Mouse (Mus musculus): ENCODE measurements at regions not wholly inside any gene's neighbourhood (a gene's known extent, or its start where the extent isn't known, plus 50 kb on each side); places are given as distances from the start of the nearest gene placed in this dataset.

DNA sequence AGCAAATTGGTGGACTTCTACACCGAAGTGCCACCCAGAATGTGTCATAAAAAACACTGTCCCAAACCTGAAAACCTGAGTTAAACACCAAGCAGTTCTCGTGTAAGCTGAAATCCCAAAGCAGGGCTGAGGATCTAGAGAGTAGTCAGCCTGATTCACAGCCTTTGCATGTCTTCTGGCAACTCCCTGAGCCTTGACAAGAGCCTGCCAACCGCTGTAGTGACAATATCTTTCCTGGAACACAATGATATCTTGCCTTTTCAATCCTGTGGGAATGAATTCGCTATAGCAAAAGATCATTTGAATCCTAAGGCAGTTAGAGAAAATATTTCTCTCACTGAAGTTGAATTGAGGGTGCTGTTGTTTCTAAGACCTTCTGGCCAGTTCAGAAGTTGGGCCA lies 110.4 kb downstream of the Tbx19 start:
- Histone ChIP-seq H3K4me1 (replicated peaks) (peaks cover 14% of the 10 kb centered on the region), H3K27me3 (no peaks in the 10 kb centered on the region), H3K9me3 (no peaks in the 10 kb centered on the region), H3K9ac (no peak overlapping the region), H3K4me2 (no peak overlapping the region), H3K36me3 (no peaks in the 10 kb centered on the region), H3K4me3 (no peak overlapping the region), H3K27ac (replicated peaks) (no peak overlapping the region)
- WGBS, result 85% methylated on average over 4 of the region's 4 CpGs
- no peak for ATAC-seq (ENCODE audit: low FRiP score, low read depth)

DNA sequence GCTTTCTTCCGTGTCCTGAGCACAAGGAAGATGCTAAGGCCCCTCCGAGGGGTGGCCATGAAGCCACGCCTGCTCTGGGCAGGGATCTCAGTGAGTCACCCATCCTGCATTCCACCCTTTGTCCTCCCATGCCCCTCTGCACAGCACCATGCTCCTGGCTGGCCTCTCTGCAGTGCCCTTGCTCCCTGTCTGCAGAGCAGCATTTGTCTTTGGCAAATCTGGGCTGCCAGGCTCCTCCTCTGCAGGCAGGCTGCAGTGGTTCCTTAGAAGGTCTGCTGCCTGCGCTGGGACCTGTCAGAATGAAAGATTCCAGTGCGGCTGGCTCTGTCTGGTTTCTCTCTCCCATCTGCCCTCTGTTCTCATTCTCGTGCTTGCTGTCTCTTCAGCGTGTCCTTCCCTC lies 111.3 kb upstream of the Xcl1 start:
- Histone ChIP-seq H3K27ac (replicated peaks) (peak overlapping the region; percentile 83), H3K9me3 (no peaks in the 10 kb centered on the region), H3K9ac (no peak overlapping the region), H3K4me1 (replicated peaks) (peaks cover 23% of the 10 kb centered on the region), H3K4me2 (no peak overlapping the region), H3K36me3 (no peaks in the 10 kb centered on the region), H3K27me3 (no peaks in the 10 kb centered on the region), H3K4me3 (no peak overlapping the region)
- 6% methylated on average over 7 of the region's 7 CpGs for WGBS
- peak; percentile 86 for ATAC-seq (ENCODE audit: low FRiP score, low read depth)

DNA sequence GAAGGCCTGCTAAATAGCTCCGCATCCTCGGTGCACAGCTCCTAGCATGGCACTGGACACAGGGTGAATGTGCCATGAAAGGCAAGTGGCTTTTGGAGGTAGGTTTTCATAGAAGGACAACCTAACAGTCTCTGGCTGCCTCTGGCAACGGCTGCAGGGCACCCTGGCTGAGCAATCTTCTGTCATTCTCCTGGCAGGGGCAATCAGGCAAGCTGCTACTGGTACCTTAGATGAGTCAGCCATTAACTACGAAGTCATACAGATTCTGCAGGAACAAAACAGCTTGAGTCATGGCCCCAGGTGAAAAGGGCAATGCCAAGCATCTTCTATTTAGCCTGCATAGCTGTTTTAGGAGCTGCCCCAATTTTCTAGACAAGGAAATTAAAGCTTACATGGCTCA lies 110.7 kb upstream of the Xcl1 start:
- Histone ChIP-seq H3K27me3 (no peaks in the 10 kb centered on the region), H3K4me3 (no peak overlapping the region), H3K4me2 (no peak overlapping the region), H3K36me3 (no peaks in the 10 kb centered on the region), H3K27ac (replicated peaks) (peak overlapping the region; percentile 83), H3K9ac (no peak overlapping the region), H3K9me3 (no peaks in the 10 kb centered on the region), H3K4me1 (replicated peaks) (peaks cover 23% of the 10 kb centered on the region)
- peak; percentile 5; the same call in 1 of the 2 replicates for ATAC-seq (ENCODE audit: low FRiP score, low read depth)
- 60% methylated on average over 4 of the region's 4 CpGs for WGBS

DNA sequence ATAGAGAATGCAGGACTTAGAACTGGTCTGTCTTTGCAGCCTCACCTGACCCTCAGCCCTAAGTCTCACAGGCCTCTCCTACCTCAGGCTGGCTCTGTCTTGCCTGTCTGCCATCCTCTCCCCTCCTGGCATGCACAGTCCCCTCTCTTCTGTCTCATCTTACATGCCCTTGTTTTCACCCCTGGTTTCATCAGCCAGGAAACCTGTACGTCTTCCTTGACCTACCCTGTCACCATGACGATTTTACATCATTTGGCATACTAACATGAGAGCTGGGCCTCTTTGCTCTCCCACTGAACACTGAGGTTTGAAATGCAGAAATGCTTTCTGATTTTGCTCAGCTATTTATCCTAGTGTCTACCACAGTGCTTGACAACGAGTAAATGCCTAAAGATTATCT lies 108.0 kb upstream of the Xcl1 start:
- no peaks in the 10 kb centered on the region for H3K27me3 ChIP-seq
- WGBS, result 44% methylated on average over 3 of the region's 3 CpGs
- H3K36me3 ChIP-seq, result no peaks in the 10 kb centered on the region
- H3K9ac ChIP-seq, result no peak overlapping the region
- H3K4me3 ChIP-seq, result no peak overlapping the region
- H3K9me3 ChIP-seq, result no peaks in the 10 kb centered on the region
- peaks cover 23% of the 10 kb centered on the region for H3K4me1 ChIP-seq (replicated peaks)
- H3K27ac ChIP-seq (replicated peaks), result no peak overlapping the region
- ATAC-seq (ENCODE audit: low FRiP score, low read depth), result no peak
- no peak overlapping the region for H3K4me2 ChIP-seq

DNA sequence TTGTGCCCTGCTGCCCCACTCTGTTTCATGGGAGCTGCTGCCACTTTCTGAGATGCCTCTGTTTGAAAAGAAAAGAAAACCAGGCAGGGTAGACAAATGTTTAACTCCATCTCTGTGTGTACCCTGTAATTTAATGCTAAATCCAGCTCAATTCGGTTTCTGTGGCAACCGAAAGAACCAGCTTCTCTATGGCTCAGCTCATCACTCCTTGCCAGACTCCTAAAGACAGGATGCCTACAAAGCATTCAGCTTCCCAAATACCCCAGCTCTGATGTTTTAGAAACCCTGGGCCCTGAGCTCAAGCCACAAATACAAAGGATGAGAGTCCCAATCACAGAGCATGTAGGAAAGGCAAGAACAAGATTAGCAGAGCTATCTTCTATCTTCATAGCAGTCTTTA lies 106.8 kb upstream of the Xcl1 start:
- H3K36me3 ChIP-seq, result no peaks in the 10 kb centered on the region
- H3K4me2 ChIP-seq, result no peak overlapping the region
- H3K27ac ChIP-seq (replicated peaks), result peak overlapping the region; percentile 28; the same call in 1 of the 2 replicates
- peak; percentile 53; the same call in 1 of the 2 replicates for ATAC-seq (ENCODE audit: low FRiP score, low read depth)
- H3K4me1 ChIP-seq (replicated peaks), result peaks cover 23% of the 10 kb centered on the region
- H3K27me3 ChIP-seq, result no peaks in the 10 kb centered on the region
- WGBS, result 58% methylated on average over 2 of the region's 2 CpGs
- no peaks in the 10 kb centered on the region for H3K9me3 ChIP-seq
- no peak overlapping the region for H3K4me3 ChIP-seq
- no peak overlapping the region for H3K9ac ChIP-seq

DNA sequence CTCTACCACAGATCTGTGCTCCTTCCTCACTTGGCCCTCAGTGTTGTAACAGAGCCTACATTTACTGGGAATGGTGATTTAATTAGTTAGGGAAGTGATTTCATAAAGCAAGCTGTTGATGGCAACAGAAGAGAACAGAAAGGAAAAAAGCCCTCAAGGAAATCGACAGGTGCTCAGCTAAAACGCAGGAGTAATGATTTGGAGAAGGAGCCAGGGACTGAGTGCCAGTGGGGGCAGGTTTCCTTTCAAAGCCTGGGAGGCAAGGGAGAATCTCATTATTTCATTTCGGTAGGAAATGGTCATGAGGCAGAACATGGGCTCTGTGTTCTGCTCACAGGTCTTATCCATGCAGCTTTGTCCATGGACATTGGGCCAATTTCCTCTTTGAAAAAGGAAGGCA lies 101.3 kb upstream of the Xcl1 start:
- no peaks in the 10 kb centered on the region for H3K4me1 ChIP-seq (replicated peaks)
- H3K4me2 ChIP-seq, result no peak overlapping the region
- ATAC-seq (ENCODE audit: low FRiP score, low read depth), result no peak
- H3K4me3 ChIP-seq, result no peak overlapping the region
- H3K27me3 ChIP-seq, result no peaks in the 10 kb centered on the region
- no peak overlapping the region for H3K9ac ChIP-seq
- no peaks in the 10 kb centered on the region for H3K9me3 ChIP-seq
- no peak overlapping the region for H3K27ac ChIP-seq (replicated peaks)
- H3K36me3 ChIP-seq, result no peaks in the 10 kb centered on the region
- 62% methylated on average over 3 of the region's 3 CpGs for WGBS

DNA sequence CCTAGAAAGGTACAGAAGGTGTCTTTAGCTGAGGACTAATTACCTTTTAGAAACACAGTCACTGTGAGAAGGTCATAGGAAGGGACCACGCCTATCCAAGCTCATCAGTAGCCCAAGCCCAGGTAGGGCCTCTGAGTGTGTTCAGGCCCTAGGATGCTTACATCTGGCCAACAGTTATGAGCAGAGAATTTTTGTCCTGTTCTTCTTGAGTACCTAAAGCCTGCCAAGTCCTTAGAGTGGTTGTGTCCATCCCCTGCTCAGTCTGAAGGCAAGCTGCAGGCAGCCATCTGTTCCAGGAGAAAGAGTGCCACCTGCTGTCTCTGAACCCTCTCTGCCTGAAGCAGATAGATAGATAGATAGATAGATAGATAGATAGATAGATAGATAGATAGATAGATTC lies 100.3 kb upstream of the Xcl1 start:
- Histone ChIP-seq H3K27ac (replicated peaks) (no peak overlapping the region), H3K27me3 (no peaks in the 10 kb centered on the region), H3K4me1 (replicated peaks) (no peaks in the 10 kb centered on the region), H3K4me2 (no peak overlapping the region), H3K9me3 (no peaks in the 10 kb centered on the region), H3K36me3 (no peaks in the 10 kb centered on the region), H3K4me3 (no peak overlapping the region), H3K9ac (no peak overlapping the region)
- 91% methylated on average over 1 of the region's 1 CpGs for WGBS
- ATAC-seq (ENCODE audit: low FRiP score, low read depth), result peak; percentile 56; the same call in 1 of the 2 replicates

DNA sequence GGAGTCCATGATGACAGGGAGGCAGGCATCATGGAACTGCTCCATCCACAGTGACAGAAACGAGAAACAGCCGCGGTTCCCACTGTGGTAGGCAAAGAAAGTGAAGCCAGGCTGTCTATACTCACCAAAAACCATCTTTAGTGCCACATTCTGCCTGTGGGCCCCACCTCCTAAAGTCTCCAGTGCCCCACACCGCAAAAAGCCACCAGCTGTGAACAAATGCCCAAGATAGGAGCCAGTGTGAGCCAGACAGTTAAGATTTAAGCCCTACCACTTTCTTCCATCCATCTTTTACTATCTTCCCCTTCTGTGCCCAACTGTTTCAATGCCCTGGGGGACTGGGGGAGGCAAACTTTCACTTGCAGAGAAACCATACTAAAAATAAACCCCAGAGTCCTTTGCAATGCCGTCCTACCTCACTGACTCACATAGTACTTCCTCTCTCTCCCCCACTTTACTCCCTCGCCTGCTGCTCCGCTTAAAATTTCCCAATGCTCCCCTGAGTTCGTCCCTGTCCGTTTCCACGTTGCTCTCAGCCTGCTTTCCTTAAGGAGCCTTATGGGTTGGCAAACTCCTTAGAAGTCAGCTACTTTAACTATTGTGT lies 85.7 kb upstream of the Xcl1 start:
- no peak overlapping the region for H3K9ac ChIP-seq
- H3K27me3 ChIP-seq, result no peaks in the 10 kb centered on the region
- H3K9me3 ChIP-seq, result no peaks in the 10 kb centered on the region
- H3K4me1 ChIP-seq (replicated peaks), result peaks cover 13% of the 10 kb centered on the region
- no peak for ATAC-seq (ENCODE audit: low FRiP score, low read depth)
- H3K4me2 ChIP-seq, result no peak overlapping the region
- WGBS, result 79% methylated on average over 10 of the region's 10 CpGs
- no peak overlapping the region for H3K4me3 ChIP-seq
- H3K27ac ChIP-seq (replicated peaks), result no peak overlapping the region
- H3K36me3 ChIP-seq, result no peaks in the 10 kb centered on the region

DNA sequence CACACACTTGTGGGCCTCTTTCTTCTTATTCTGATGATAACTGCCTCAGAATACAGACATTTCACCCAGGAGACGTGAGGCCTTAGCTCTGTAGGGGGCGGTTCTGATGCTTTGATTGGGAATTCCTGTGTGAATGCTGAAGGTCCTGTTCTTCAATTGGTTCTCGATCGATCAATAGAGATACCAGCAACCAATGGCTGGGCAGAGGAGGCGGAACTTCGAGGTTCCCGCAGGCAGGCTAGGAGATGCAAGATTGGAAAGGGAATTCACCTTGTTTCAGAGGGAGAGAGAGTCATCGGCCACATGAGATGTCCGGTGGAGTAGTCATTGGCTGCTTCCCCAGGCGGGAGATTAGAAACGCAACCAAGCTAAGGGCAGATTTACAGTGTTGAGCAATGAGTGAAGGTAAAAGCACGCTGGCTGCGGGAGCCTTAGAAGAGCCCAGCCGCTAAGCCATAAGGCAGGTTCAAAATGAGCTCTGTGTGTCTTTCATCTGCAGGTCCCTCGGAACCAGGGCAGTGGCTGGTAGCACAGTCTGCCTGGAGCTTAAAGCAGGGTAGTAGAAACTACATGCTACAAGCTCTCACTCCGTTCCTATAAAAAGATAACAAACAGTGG lies 83.5 kb upstream of the Xcl1 start:
- Histone ChIP-seq H3K9me3 (no peaks in the 10 kb centered on the region), H3K4me1 (replicated peaks) (peaks cover 13% of the 10 kb centered on the region), H3K4me3 (peak overlapping the region; percentile 44), H3K4me2 (peak overlapping the region; percentile 60), H3K36me3 (no peaks in the 10 kb centered on the region), H3K27ac (replicated peaks) (peak overlapping the region; percentile 76), H3K27me3 (no peaks in the 10 kb centered on the region), H3K9ac (peak overlapping the region; percentile 40)
- peak; percentile 97 for ATAC-seq (ENCODE audit: low FRiP score, low read depth)
- WGBS, result 15% methylated on average over 16 of the region's 16 CpGs

DNA sequence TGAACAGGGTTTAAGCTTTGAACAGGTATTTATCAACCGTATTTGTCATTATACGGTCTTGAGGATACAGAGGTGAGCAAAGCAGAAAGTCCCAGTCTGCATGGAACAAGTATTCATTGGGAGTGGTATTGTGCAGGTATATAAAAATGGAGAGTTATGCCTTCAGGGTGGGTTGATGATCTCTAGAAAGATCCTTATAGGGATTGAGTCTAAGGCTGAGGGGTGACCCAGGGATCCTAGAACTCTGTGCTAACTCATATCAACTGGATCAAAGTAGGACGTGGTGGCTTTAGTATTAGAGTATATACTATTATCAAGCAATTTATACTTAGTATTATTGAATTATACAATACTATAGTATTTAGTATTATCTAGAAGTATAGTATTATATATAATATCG lies 82.9 kb upstream of the Xcl1 start:
- Histone ChIP-seq H3K36me3 (no peaks in the 10 kb centered on the region), H3K27me3 (no peaks in the 10 kb centered on the region), H3K27ac (replicated peaks) (peak overlapping the region; percentile 76), H3K4me2 (peak overlapping the region; percentile 60), H3K9ac (no peak overlapping the region), H3K4me1 (replicated peaks) (peaks cover 13% of the 10 kb centered on the region), H3K4me3 (peak overlapping the region; percentile 44), H3K9me3 (no peaks in the 10 kb centered on the region)
- WGBS, result 82% methylated on average over 4 of the region's 4 CpGs
- ATAC-seq (ENCODE audit: low FRiP score, low read depth), result peak; percentile 4; the same call in 1 of the 2 replicates

DNA sequence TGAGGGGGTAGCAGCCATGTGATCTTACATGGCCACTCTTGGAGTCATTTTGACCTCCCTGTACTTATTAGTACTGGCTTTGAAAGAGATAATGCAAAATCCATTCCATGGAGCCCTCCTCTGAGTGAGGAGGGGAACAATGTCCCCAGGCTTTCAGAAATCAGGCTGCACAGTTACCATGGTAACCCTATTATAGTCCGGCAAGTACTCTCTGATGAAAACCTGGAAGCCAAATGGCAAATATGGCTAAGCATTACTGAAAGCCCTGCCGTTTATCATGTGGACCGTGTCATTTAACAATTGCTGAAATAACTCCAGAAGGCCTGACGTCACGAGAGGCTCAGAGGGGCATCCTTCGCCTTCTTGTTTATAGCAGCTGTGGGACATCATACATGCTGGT lies 82.5 kb upstream of the Xcl1 start:
- 35% methylated on average over 6 of the region's 6 CpGs for WGBS
- H3K4me3 ChIP-seq, result no peak overlapping the region
- H3K27ac ChIP-seq (replicated peaks), result peak overlapping the region; percentile 76
- H3K27me3 ChIP-seq, result no peaks in the 10 kb centered on the region
- H3K4me2 ChIP-seq, result no peak overlapping the region
- no peaks in the 10 kb centered on the region for H3K9me3 ChIP-seq
- ATAC-seq (ENCODE audit: low FRiP score, low read depth), result peak; percentile 31; the same call in 1 of the 2 replicates
- peaks cover 13% of the 10 kb centered on the region for H3K4me1 ChIP-seq (replicated peaks)
- no peak overlapping the region for H3K9ac ChIP-seq
- H3K36me3 ChIP-seq, result no peaks in the 10 kb centered on the region

DNA sequence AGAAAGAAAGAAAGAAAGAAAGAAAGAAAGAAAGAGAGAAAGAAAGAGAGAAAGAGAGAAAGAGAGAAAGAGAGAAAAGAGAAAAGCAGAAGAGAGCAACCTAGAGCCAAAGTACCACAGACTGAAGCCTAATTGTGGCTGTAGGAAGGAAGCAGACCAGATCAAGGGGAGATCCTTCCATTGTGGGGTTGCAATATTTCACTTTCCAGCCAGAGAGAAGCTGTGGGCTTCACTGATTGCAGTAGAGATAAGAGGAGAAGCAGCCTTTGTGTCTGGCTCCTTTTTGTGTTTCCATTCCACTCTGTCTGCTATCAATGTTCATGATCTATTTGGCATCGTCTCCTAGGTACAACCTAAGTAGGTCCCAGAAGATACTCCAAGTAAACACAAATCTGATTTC lies 79.0 kb upstream of the Xcl1 start:
- peaks cover 9% of the 10 kb centered on the region for H3K4me1 ChIP-seq (replicated peaks)
- H3K27me3 ChIP-seq, result no peaks in the 10 kb centered on the region
- H3K9me3 ChIP-seq, result no peaks in the 10 kb centered on the region
- no peak overlapping the region for H3K4me3 ChIP-seq
- 84% methylated on average over 1 of the region's 1 CpGs for WGBS
- no peak overlapping the region for H3K9ac ChIP-seq
- H3K36me3 ChIP-seq, result no peaks in the 10 kb centered on the region
- no peak overlapping the region for H3K27ac ChIP-seq (replicated peaks)
- no peak for ATAC-seq (ENCODE audit: low FRiP score, low read depth)
- no peak overlapping the region for H3K4me2 ChIP-seq

DNA sequence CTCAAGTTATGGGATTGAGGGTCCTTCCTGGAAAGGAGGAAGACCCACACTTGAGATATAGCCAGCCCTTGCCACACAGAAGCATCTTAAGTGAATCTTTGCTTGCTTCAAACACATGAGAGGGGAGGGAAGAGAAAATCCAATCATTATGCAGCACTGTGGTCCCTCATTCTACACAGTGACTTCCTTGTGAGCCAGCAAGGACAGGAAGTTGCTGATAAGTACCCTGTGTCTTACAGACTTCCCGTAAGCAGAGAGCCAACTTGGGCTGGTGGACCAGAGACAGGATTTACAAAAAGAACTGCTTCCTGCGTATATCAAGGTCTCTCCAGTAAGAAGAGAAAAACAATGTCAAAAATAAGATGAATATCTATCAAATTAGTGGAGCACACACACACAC lies 78.1 kb upstream of the Xcl1 start:
- Histone ChIP-seq H3K27me3 (no peaks in the 10 kb centered on the region), H3K9ac (no peak overlapping the region), H3K36me3 (no peaks in the 10 kb centered on the region), H3K4me1 (replicated peaks) (peaks cover 8% of the 10 kb centered on the region), H3K4me2 (no peak overlapping the region), H3K4me3 (no peak overlapping the region), H3K27ac (replicated peaks) (no peak overlapping the region), H3K9me3 (no peaks in the 10 kb centered on the region)
- WGBS, result 94% methylated on average over 2 of the region's 2 CpGs
- no peak for ATAC-seq (ENCODE audit: low FRiP score, low read depth)
